Mouse (Mus musculus) liver, embryonic 12.5 days (tissue): ENCODE data around the gene Mrvi1. TPM values are rescaled to one million over a fixed set of nuclear protein-coding genes. Genes with fewer than 3 reads are reported as not detected.
A peak's percentile ranks its signal among the peaks of the same experiment; 100 is the strongest.

Experiments
- ATAC-seq: fragments of 200-750 bp; cut with Nextera tagmentation; 2 replicates; pipeline ENCODE4 v1.8.0; 2017; ENCODE audit warnings: moderate number of reproducible peaks, mild to moderate bottlenecking, moderate library complexity
- H3K27ac ChIP-seq: fragments of 300-500 bp; sonication (generic); 2 replicates; pipeline ENCODE4 v1.5.1; 2016; ENCODE audit warnings: mild to moderate bottlenecking
- H3K27me3 ChIP-seq: fragments of 300-500 bp; sonication (generic); replicated peaks from 2 replicates; pipeline ENCODE4 v1.6.1; 2016; ENCODE audit warnings: mild to moderate bottlenecking, moderate library complexity
- H3K36me3 ChIP-seq: fragments of 300-500 bp; sonication (generic); 2 replicates; pipeline ENCODE4 v1.6.1; 2016; ENCODE audit warnings: mild to moderate bottlenecking, moderate library complexity
- H3K4me1 ChIP-seq: fragments of 300-500 bp; sonication (generic); 2 replicates; pipeline ENCODE4 v1.6.1; 2016
- H3K4me2 ChIP-seq: fragments of 300-500 bp; sonication (generic); 2 replicates; pipeline ENCODE4 v1.6.1; 2016; ENCODE audit warnings: mild to moderate bottlenecking, moderate library complexity
- H3K4me3 ChIP-seq: fragments of 300-500 bp; sonication (generic); 2 replicates; pipeline ENCODE4 v1.5.1; 2016; ENCODE audit warnings: mild to moderate bottlenecking, moderate library complexity
- H3K9ac ChIP-seq: fragments of 300-500 bp; sonication (generic); 2 replicates; pipeline ENCODE4 v1.6.1; 2016; ENCODE audit warnings: mild to moderate bottlenecking, moderate library complexity
- H3K9me3 ChIP-seq: fragments of 300-500 bp; sonication (generic); replicated peaks from 2 replicates; pipeline ENCODE4 v1.6.1; 2016; ENCODE audit warnings: mild to moderate bottlenecking, moderate library complexity
- WGBS: fragments of 180-500 bp; shearing (Covaris S2); methylation state at CpG from one replicate; pipeline ENCODE4 v1.1.7; 2016; ENCODE audit not compliant: insufficient replicate concordance; 5-methylcytosine and 5-hydroxymethylcytosine counted together
- polyA plus RNA-seq: library from polyadenylated mRNA; unstranded; fragments of >200 nt; fragmentation: Nextera tagmentation; extraction: Ambion mirVana; gene quantifications from 2 replicates; pipeline ENCODE4 v1.2.1, GENCODE M21; 2016

Gene Mrvi1
- polyA plus RNA-seq, 1 experiment from 2014 or later, result 14.7 TPM

- Histone ChIP-seq H3K9ac (no peak within 1 kb of the TSS), H3K4me2 (no peak within 1 kb of the TSS), H3K4me3 (no peak within 1 kb of the TSS), H3K4me1 (peaks cover 34% of the 10 kb centered on the region), H3K27ac (no peak within 1 kb of the TSS), H3K36me3 (no peaks in the 10 kb centered on the region), H3K9me3 (no peaks in the 10 kb centered on the region), H3K27me3 (no peaks in the 10 kb centered on the region)
- 42% methylated on average over 12 of the region's 12 CpGs for WGBS
- ATAC-seq, result 0 out of 2 replicates have a peak, but pooled peaks have one; percentile 54
Observed at GRCm38 (mm10) chr7:110862751-110863289, 119.4 kb downstream of the Mrvi1 start, which contains the start of gene Lyve1. Lyve1 (minus strand) TSS chr7:110863239.

GRCm38 (mm10) chr7:110860129-110860528 is 122.1 kb downstream of the Mrvi1 start:
- H3K9ac ChIP-seq, result no peak overlapping the region; the same call in 1 of the 2 replicates
- 0 out of 2 replicates have a peak overlapping the region, but pooled peaks have one; percentile 9 for H3K4me2 ChIP-seq
- H3K9me3 ChIP-seq, result no peaks in the 10 kb centered on the region
- no peaks in the 10 kb centered on the region for H3K27me3 ChIP-seq
- no peaks in the 10 kb centered on the region for H3K36me3 ChIP-seq
- no peak for ATAC-seq
- 19% methylated on average over 5 of the region's 5 CpGs for WGBS
- H3K4me1 ChIP-seq, result peaks cover 45% of the 10 kb centered on the region
- no peak overlapping the region for H3K27ac ChIP-seq
- H3K4me3 ChIP-seq, result no peak overlapping the region

GRCm38 (mm10) chr7:110855604-110856003 is 126.7 kb downstream of the Mrvi1 start:
- Histone ChIP-seq H3K4me3 (no peak overlapping the region), H3K27ac (no peak overlapping the region)

GRCm38 (mm10) chr7:110854927-110855546 is 127.2 kb downstream of the Mrvi1 start:
- no peaks in the 10 kb centered on the region for H3K27me3 ChIP-seq
- peaks cover 43% of the 10 kb centered on the region for H3K4me1 ChIP-seq
- 65% methylated on average over 8 of the region's 8 CpGs for WGBS
- H3K4me3 ChIP-seq, result no peak overlapping the region
- no peak overlapping the region for H3K9ac ChIP-seq
- H3K4me2 ChIP-seq, result no peak overlapping the region
- H3K9me3 ChIP-seq, result no peaks in the 10 kb centered on the region
- ATAC-seq, result no peak
- H3K36me3 ChIP-seq, result no peaks in the 10 kb centered on the region
- H3K27ac ChIP-seq, result no peak overlapping the region

More at GRCm38 (mm10) chr7:110855604-110856003, 126.7 kb downstream of the Mrvi1 start:
- H3K36me3 ChIP-seq, result no peaks in the 10 kb centered on the region
- 28% methylated on average over 1 of the region's 1 CpGs for WGBS
- H3K9me3 ChIP-seq, result no peaks in the 10 kb centered on the region
- H3K4me2 ChIP-seq, result no peak overlapping the region
- H3K4me1 ChIP-seq, result peaks cover 49% of the 10 kb centered on the region
- no peaks in the 10 kb centered on the region for H3K27me3 ChIP-seq
- no peak overlapping the region for H3K9ac ChIP-seq
- ATAC-seq, result no peak

GRCm38 (mm10) chr7:110854519-110854918 is 127.7 kb downstream of the Mrvi1 start:
- H3K27ac ChIP-seq, result no peak overlapping the region
- no peaks in the 10 kb centered on the region for H3K27me3 ChIP-seq
- no peaks in the 10 kb centered on the region for H3K36me3 ChIP-seq
- no peak overlapping the region for H3K4me3 ChIP-seq
- H3K9ac ChIP-seq, result no peak overlapping the region
- no peaks in the 10 kb centered on the region for H3K9me3 ChIP-seq
- no peak for ATAC-seq
- peaks cover 38% of the 10 kb centered on the region for H3K4me1 ChIP-seq
- WGBS, result 67% methylated on average over 3 of the region's 3 CpGs
- no peak overlapping the region for H3K4me2 ChIP-seq

GRCm38 (mm10) chr7:110853611-110854010 is 128.7 kb downstream of the Mrvi1 start:
- Histone ChIP-seq H3K27me3 (no peaks in the 10 kb centered on the region), H3K4me3 (no peak overlapping the region), H3K36me3 (no peaks in the 10 kb centered on the region), H3K4me1 (peaks cover 33% of the 10 kb centered on the region), H3K9me3 (no peaks in the 10 kb centered on the region), H3K27ac (no peak overlapping the region), H3K9ac (no peak overlapping the region), H3K4me2 (no peak overlapping the region)
- ATAC-seq, result no peak
- 68% methylated on average over 10 of the region's 10 CpGs for WGBS

GRCm38 (mm10) chr7:110851541-110852203 is 130.6 kb downstream of the Mrvi1 start:
- no peaks in the 10 kb centered on the region for H3K27me3 ChIP-seq
- peak overlapping the region; percentile 38; the same call in 1 of the 2 replicates for H3K27ac ChIP-seq
- H3K36me3 ChIP-seq, result no peaks in the 10 kb centered on the region
- H3K4me3 ChIP-seq, result no peak overlapping the region
- 71% methylated on average over 7 of the region's 7 CpGs for WGBS
- no peak for ATAC-seq
- no peak overlapping the region for H3K4me2 ChIP-seq
- no peak overlapping the region for H3K9ac ChIP-seq
- no peaks in the 10 kb centered on the region for H3K9me3 ChIP-seq
- peaks cover 42% of the 10 kb centered on the region for H3K4me1 ChIP-seq

- no peaks in the 10 kb centered on the region for H3K9me3 ChIP-seq
- no peak overlapping the region for H3K9ac ChIP-seq
- no peaks in the 10 kb centered on the region for H3K36me3 ChIP-seq
- H3K27ac ChIP-seq, result peak overlapping the region; percentile 32; the same call in 1 of the 2 replicates
- no peaks in the 10 kb centered on the region for H3K27me3 ChIP-seq
- WGBS, result 59% methylated on average over 1 of the region's 1 CpGs
- no peak overlapping the region for H3K4me3 ChIP-seq
- H3K4me1 ChIP-seq, result peaks cover 23% of the 10 kb centered on the region
- no peak for ATAC-seq
- no peak overlapping the region for H3K4me2 ChIP-seq
Observed at GRCm38 (mm10) chr7:110848371-110848770, 133.9 kb downstream of the Mrvi1 start.

GRCm38 (mm10) chr7:110847321-110847720 is 134.9 kb downstream of the Mrvi1 start:
- H3K27me3 ChIP-seq, result no peaks in the 10 kb centered on the region
- ATAC-seq, result no peak
- 73% methylated on average over 2 of the region's 2 CpGs for WGBS
- H3K36me3 ChIP-seq, result no peaks in the 10 kb centered on the region
- H3K27ac ChIP-seq, result no peak overlapping the region
- no peaks in the 10 kb centered on the region for H3K9me3 ChIP-seq
- no peak overlapping the region for H3K4me3 ChIP-seq
- H3K4me1 ChIP-seq, result peaks cover 31% of the 10 kb centered on the region
- no peak overlapping the region for H3K9ac ChIP-seq
- no peak overlapping the region for H3K4me2 ChIP-seq

GRCm38 (mm10) chr7:110843916-110844874 is 138.1 kb downstream of the Mrvi1 start, which contains the start of gene Rnf141:
Rnf141 (minus strand) TSS chr7:110844457.
- WGBS, result under 1% methylated on average over 42 of the region's 42 CpGs
- ATAC-seq, result peak; percentile 91
- Histone ChIP-seq H3K9ac (peak within 1 kb of the TSS; percentile 86), H3K4me3 (peak within 1 kb of the TSS; percentile 75), H3K27me3 (no peaks in the 10 kb centered on the region), H3K36me3 (peaks cover 8% of the 10 kb centered on the region), H3K4me2 (peak within 1 kb of the TSS; percentile 84), H3K4me1 (peaks cover 50% of the 10 kb centered on the region), H3K9me3 (no peaks in the 10 kb centered on the region), H3K27ac (peak within 1 kb of the TSS; percentile 93)

- H3K36me3 ChIP-seq, result peaks cover 25% of the 10 kb centered on the region
- H3K4me2 ChIP-seq, result 0 out of 2 replicates have a peak overlapping the region, but pooled peaks have one; percentile 10
- ATAC-seq, result no peak
- H3K4me3 ChIP-seq, result no peak overlapping the region
- H3K9me3 ChIP-seq, result no peaks in the 10 kb centered on the region
- H3K27ac ChIP-seq, result no peak overlapping the region
- peaks cover 39% of the 10 kb centered on the region for H3K4me1 ChIP-seq
- no peaks in the 10 kb centered on the region for H3K27me3 ChIP-seq
- H3K9ac ChIP-seq, result no peak overlapping the region; the same call in 1 of the 2 replicates
- 55% methylated on average over 4 of the region's 4 CpGs for WGBS
Observed at GRCm38 (mm10) chr7:110840332-110840731, 141.9 kb downstream of the Mrvi1 start.
